Mouse (Mus musculus) left cerebral cortex, postnatal 14 days (tissue): ENCODE data around the gene Kif16b. TPM values are rescaled to one million over a fixed set of nuclear protein-coding genes. Genes with fewer than 3 reads are reported as not detected.
"Not testable (repeated sequence)": the region's sequence is repeated elsewhere in the genome, so short reads cannot be mapped to it uniquely, and the experiment has no call there.

Experiments
- DNase-seq, 2 experiments: peaks; one replicate each; pipeline ENCODE4 v3.0.0; 2021 to 2022; ENCODE audit warnings: low spot score in 2 of 2, mixed read lengths in 1 of 2
- intact Hi-C: fragments of 180-260 bp; cut with DNase I; formaldehyde crosslinking; loops from one replicate; pipeline ENCODE4 v1.15.1; 2025
- total RNA-seq, 2 experiments: library from RNA; stranded (reverse); gene quantifications; 2 replicates each; pipeline ENCODE4 v1.2.3; 2021

Kif16b gene
- total RNA-seq, 2 experiments from 2014 or later, result 8.7 to 9.7 TPM

DNA sequence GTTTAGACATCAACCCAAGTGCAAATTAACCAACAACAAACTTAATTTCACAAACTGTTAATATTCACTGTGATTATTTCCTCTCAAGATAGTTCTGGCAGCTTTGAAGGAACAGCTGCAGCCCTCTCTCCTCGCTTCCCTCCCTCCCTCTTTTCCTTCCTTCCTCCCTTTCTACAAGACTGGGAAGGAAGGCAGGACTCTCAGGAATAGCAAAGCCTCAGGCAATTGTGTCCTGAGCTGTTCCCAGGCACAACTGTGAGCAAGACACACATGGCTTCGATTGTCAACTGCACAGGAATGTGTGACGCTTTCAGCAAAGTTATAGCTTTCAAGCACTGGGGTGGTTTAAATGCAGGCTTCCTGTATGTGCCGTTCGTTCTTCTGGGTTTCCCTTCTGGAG is 286.8 kb downstream of the Kif16b start:
- intact Hi-C loops, result no loop called here

DNA sequence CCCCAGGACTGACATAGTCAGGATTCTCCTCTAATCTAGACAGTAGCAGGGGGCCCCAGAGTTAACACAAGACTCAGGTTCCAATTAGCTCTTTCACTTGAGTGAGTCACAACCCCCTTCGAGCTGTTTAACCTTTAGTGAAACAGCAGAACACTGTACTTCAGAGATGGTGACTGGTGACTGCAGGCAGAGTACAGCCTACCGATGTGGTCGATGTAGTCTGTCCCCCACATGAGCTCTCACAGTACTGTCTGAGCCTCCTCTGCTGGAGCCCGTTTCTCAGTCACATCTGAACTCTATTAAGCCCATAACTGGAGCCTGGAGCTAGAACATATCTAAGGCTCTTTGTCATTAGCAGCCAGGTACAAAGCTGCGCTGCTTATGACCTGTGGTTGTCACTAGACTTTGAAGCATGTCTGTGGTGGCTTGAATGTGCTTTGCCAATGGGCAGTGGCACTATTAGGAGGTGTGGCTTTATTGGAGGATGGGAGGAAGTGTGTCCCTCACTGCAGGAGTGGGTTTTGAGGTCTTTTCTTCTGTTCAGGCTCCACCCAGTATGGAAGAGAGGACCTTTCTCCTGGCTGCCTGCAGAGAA is 288.9 kb downstream of the Kif16b start:
- no peak for DNase-seq
- intact Hi-C loops, result no loop called here

More for the DNA sequence above, 286.8 kb downstream of the Kif16b start:
- DNase-seq, result no peak

DNA sequence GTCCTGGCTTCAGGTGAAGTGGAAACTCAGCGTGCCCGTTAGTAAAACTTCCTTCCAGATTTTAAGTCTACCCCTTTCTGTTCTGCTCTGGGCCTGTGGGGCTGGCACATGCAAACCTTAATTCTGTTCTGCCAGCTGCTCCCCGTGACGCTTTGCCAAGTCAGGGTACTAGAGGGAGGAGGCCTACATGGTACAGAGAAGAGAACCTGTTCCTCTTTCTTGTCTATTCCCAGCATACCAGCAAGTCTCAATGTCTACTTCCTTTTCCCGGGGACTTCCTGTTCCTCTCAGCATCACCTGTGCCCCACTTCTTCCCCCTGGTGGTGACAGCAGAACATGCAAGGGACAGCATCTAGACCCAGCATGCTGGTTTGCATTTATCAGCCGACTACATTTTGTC is 290.2 kb downstream of the Kif16b start:
- peak; percentile 65 to 77 for DNase-seq
- intact Hi-C loops, result no loop called here

DNA sequence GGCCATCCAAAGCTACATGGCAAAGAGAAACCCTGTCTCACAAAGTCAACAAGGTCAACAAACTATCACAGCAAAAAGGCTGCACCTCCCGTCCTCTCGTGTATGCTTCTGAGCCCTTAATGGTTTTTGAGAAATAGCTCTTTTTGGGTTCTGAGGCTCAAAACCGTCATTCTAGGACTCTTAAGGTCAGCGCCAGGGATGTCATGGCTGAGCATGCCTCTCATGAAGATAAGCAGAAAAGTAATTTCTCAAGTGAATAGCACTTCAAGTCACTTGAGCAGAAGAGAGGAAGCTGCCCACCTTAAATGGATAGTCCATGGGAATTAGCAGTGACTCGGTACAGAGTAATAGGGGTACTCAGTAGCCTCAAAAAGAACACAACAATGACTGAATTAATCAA is 291.1 kb downstream of the Kif16b start:
- no peak for DNase-seq
- intact Hi-C loops, result no loop called here

DNA sequence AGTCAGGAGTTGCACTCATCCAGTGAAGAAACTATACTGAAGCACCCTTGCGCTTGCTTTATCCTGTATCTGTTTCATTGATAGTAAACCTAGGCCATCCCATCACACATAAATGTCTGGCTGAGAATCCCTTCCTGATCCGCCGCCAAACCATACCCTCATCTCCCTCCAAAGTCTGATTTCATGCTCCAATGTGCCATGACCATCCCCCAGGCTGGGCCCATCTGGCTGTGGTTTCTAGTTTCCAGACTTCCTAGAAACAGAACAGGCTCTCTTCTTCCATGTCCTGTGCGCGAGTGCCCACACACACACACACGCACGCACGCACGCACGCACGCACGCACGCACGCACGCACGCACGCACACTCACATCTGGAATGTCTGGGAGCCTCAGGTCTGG is 292.6 kb downstream of the Kif16b start:
- intact Hi-C loops, result no loop called here
- peak; percentile 21 to 34 for DNase-seq

DNA sequence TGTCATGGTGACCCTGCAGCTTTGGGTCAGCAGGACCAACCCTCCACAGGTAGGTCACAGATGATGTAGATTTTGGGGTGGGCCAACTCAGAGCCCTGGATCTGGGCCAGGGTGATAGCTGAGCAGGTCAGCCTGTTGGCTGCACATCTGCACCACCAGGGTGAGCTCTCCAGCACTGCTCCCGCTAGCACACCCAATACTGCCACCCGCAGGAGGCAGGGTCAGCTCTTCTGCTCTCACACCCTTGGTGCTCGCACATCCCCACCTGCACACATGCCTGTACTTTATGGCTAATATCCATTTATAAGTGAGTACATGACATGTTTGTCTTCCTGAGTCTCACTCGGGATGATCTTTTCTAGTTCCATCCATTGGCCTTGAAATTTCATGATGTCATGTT is 296.6 kb downstream of the Kif16b start:
- DNase-seq, result no peak
- intact Hi-C loops, result no loop called here

DNA sequence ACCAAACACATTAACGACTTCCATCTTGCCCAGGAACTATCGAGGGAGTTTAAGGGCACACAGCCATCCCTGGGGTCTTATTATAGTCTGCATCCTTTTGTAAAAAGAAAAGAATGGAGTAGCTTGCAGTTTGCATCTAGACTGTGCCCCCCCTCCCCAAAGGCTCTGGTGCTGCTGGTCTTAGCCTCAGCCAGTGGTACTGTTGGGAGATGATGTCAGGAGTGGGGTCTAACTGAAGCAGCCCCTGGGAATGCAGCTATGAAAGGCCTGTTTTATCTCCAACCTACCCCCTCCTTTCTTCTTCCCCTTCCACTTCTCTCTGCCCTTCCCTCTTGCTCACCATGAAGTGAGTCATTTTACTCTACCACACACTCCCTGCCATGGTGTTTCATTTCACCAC is 298.1 kb downstream of the Kif16b start:
- DNase-seq, result no peak
- intact Hi-C loops, result no loop called here

DNA sequence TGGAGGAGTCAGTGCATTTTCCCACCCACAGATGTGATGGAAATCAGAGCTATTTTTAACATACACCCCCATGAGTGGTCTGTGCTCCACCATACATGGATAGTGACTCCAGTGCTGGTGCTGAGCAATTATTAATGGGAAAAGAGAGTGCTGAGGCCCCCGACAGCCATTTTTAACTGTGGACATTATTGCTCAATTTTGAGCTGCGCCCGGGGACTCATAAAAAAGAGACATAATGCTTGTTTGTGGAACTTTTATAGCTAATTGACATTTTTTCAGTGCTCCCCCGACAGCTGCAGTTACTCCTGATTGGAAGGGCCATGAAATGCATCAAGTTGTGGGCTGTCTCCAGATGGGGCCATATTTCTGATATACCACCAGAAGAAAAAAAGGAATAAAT is 302.1 kb downstream of the Kif16b start:
- no peak for DNase-seq
- intact Hi-C loops, result no loop called here

DNA sequence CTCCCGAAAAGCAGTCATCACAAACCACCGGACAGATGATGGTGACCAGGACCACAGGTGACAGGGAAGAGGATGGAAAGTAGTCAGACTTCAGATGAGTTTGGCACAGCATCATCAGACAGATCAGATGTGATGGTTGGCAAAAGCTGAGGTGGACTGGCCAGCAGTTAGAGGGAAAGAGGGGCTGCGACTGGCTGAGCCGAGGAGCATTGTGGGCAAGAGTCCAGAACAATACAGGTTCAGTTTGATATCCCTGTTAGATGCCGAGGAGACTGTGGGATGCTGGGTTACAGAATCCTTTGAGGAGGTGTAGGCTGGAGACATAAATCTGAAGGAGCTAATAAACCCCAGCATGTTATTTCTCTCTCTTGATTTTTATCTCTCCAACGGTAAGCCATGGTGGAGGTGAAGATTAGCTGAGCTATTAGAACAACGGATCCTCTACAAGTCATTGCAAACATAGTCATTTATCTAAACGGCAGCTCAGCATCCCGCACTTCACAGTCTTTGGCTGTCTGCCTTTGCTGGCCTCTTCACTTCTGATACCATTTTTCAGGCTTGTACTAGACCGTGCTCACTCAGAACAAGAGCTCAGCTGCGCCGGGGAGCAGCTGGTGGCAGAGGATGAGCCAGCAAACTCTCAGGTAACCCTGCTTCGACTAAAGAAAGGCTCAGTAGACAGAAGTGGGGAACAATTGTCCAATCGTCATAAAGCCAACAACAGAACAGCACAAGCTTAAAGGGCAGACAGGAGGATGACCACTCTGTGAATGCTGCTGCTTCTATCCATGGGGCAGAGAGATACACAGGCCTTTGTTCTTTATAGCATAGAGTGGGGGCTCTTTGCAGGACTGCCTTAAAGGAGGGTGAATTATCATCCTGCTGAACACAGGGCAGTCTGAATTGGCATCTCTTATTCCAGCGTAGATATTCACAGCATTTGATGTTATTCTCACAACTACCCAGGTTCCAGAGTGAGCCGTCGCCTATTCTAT is 304.9 kb downstream of the Kif16b start:
- DNase-seq, result no peak
- intact Hi-C loops, result no loop called here

DNA sequence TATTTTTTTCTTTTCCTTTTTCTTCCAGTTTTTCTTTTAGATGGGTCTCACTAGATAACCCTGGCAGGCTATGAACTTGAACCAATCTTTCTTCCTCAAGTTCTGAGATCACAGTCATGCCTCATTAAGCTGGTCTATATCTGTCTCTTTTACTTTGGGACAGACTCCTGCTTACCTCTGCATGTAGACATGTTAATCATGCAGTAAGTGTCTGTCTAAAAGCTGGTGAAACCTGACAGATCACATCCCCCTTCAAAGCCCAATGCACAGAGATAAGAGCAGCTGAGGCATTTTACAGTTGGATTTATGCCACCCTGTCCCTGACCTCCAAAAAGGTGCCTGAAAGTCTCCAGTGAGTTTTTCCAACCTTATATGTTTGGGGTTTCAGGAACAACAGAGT is 310.4 kb downstream of the Kif16b start:
- intact Hi-C loops, result no loop called here
- DNase-seq, result no peak

DNA sequence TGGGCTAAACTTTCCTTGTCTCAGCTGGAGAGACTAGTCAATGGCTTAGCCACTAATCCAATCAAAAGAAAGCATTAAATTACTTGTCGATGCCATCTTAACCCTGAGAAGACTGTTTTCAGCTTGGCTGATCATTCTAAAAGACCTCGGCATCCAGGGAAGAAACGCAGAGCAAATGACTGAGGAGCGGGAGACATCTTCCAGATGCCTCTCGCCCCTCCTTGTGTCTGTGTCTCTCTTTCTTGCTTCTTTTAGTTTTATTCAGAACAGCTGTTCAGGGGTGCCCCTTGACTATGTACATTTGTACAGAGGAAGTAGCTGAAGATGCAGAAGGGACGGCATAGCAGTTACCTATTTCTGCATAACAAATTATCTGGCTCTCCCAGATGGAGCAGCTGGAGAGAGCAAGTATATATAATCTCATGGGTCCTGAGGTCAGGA is 311.0 kb downstream of the Kif16b start:
- intact Hi-C loops, result no loop called here
- DNase-seq, result no peak

DNA sequence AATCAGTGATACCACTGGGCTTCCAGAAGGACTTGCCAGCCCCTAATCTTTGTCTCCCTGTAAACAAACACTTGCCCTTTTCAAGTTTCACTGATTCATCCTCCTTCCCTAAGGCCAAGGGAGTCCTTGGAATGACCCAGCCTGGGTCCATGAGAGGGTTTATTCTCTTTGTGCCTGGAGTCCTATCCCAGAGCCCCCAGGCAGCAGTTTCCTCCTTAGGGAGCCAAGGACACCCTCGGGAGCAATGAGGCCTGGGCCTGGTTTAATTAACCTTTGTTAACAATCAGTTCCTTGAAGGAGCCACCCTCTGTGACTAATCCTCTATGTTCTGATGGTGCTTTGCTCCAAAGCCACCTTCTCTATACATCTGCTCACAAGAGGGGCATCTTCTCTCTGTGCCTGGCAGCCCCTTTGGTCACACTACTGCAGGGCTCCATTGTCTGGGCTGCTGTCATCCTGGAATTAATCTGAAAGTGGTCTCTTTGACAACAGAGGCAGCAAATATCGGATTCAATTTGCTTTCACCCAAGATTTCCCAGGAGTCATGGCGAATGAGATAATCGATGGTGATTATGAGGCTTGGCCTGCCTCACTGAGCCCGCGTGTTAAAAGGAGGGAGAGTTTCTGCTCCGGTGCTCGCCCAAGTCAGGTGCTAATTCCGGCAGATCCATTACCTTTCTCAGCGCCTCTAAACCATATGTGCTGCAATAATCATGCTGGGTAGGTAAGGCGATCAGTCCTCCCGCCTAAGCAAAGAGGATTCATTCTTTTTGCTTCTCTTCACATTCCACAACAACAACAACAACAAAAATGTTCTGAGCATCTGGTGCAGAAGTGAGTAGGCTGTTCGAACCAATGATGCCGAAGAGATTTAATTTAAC is 311.7 kb downstream of the Kif16b start:
- intact Hi-C loops, result no loop called here

DNA sequence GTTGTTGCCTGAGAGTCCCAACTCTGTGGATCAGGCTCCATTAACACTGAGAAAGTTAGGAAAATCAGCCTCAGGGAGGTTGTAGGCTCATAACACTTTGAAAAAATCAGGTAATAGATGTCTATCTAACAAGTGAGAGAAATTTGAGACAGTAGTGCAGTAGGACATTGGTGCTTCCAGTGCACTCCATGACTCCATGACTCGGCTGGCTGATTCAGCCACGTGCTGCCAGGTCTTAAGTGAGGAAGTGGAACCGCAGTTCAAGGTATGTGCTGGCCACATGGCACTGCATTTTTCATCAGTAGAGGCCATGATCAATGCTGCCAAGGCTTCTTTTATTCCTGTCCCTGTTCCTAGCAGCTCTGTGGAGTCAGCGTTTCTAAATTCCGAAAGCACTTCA is 315.5 kb downstream of the Kif16b start:
- intact Hi-C loops, result no loop called here
- DNase-seq, result no peak

More for the DNA sequence above, 311.7 kb downstream of the Kif16b start:
- DNase-seq, result no peak

DNA sequence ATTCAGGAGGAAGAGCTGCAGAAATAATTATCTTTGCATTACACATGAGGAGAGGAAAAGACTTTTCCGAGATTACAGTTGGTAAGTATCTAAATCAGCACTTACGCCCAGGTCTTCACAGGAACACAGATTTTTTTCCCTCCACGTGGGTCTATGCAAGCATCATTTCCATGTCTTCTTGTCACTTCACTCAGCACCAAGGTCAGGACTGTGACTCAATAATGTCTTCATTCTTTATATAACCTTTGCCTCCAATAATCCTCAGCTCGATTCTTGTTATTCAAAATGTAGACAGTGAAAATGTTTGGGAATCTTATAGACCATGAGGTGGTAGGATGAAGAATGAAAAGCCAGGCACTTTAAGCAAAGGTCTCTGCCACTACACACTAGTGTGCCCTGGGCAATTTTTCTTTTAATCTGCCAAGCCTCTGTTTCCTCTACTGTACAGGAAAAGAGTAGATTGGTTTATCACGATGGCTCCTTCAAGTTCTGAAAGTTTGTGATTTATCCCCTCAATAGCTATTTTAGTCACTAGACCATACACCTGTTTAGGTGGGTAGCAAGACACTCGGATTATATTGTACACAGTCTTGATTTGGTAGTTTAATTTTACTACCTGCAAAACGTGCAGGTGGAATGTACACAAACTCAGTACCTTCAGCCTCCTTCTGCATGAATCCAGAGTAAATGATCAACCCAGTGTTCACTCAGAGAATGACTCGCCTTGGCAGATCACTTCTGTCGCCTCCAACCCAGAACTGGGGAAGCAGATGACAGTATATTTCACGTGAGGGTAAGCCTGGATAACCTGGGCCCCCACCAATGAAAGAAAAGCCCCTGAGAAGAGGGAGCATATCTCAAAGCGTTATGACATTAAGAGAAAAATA is 316.2 kb downstream of the Kif16b start:
- intact Hi-C loops, result no loop called here
- DNase-seq, result no peak

DNA sequence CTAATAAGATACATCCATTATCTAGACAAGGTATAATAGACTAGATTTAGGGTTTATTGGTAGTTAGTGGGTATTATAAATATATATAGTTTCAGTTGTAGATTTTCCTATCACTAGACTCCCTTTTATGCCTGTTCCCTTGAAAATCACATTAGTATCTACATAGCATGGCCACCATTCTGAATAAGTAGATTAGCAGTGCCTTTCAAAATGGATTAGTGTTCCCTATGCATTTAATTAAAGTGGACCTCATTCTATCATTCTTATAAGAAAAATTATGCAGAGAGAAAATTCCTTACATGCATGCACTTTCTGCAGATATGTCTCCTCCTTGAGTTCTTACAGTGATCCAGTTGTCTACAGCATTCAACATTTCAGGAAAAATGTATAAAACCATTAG is 320.9 kb downstream of the Kif16b start:
- intact Hi-C loops, result no loop called here
- no peak for DNase-seq

DNA sequence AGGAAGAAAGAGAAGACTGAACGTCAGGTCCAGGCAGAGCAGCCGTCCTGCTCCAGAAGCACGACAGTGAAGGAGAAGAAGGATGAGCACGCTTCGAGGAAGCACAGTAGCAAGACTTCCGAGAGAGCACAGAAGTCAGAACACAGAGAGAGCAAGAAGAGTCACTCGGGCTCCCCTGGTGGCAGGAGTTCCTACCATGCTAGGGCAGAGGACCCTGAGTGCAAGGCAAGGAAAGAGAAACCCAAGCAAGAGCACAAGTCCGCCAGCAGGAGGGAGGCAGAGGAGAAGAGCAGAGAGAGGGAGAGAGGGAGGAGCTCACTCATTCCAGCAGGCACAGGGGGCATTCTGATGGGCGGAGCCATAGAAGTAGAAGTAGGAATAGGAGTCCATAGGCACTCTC is 323.9 kb downstream of the Kif16b start:
- intact Hi-C loops, DNase-seq: not testable (repeated sequence)

DNA sequence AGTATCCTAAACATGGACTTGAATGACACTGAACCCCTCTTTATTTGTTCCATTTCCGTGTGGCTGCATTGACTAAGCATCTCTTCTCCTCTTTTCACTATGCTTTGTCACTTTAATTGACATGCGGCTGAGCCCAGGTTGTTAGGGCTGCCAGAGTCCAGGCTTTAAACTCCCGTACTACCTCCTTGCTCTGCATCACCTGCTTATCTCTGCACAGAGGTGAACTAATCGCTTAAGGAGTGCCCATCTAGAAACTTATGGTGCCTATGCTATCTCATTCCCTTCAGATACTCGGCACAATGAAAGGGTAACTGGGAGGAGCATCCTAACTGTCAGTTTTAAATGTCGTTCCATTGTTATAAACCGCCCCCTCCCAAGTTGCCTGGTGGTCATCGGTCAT is 331.6 kb downstream of the Kif16b start:
- intact Hi-C loops, result no loop called here
- no peak for DNase-seq
